Mouse (Mus musculus) CH12.LX (cell line): ENCODE measurements at regions not wholly inside any gene's neighbourhood (a gene's known extent, or its start where the extent isn't known, plus 50 kb on each side); places are given as distances from the start of the nearest gene placed in this dataset.

Source experiments
- DNase-seq: peaks from one replicate; pipeline ENCODE4 v3.0.0-alpha.2; 2013; ENCODE audit errors: extremely low read depth
- H3K27ac ChIP-seq: 2 replicates; pipeline ENCODE4 v1.5.1; 2012; ENCODE audit warnings: low read depth, mild to moderate bottlenecking, control low read depth, moderate library complexity; ENCODE audit not compliant: insufficient read depth
- H3K27me3 ChIP-seq: replicated peaks from 2 replicates; pipeline ENCODE3; 2012; ENCODE audit warnings: inconsistent platforms
- H3K36me3 ChIP-seq, 2 experiments: replicated peaks in 1 of 2; 2 replicates each; pipeline versions ENCODE3 to v1.6.1; 2012; ENCODE audit warnings: inconsistent platforms in 1 of 2, low read length in 1 of 2, mild to moderate bottlenecking in 1 of 2, mixed read lengths in 1 of 2, moderate library complexity in 1 of 2; ENCODE audit not compliant: control insufficient read depth in 1 of 2, insufficient read depth in 1 of 2
- H3K4me1 ChIP-seq, 2 experiments: 2 replicates each; pipeline ENCODE4 v1.6.1; 2012; ENCODE audit warnings: inconsistent platforms in 1 of 2, moderate library complexity in 1 of 2; ENCODE audit not compliant: insufficient read depth in 2 of 2, control insufficient read depth in 1 of 2
- H3K4me2 ChIP-seq: 2 replicates; pipeline ENCODE4 v1.6.1; 2012; ENCODE audit warnings: low read depth, mild to moderate bottlenecking, control low read depth; ENCODE audit not compliant: poor library complexity, insufficient read depth, severe bottlenecking
- H3K4me3 ChIP-seq, 3 experiments: fragments of 150-350 bp in 1 of 3; sonication (generic) in 1 of 3; replicated peaks in 1 of 3; 2 replicates each; pipeline versions ENCODE3 to v1.5.1; 2011 to 2012; ENCODE audit warnings: low read depth in 2 of 3, low read length in 2 of 3, mild to moderate bottlenecking in 2 of 3, moderate library complexity in 2 of 3, control low read depth in 1 of 3, improper control_type of control experiment in 1 of 3, inconsistent platforms in 1 of 3, mixed read lengths in 1 of 3; ENCODE audit not compliant: poor library complexity in 1 of 3
- H3K79me2 ChIP-seq: replicated peaks from 2 replicates; pipeline ENCODE4 v1.6.1; 2012; ENCODE audit warnings: mild to moderate bottlenecking, moderate library complexity; ENCODE audit not compliant: control insufficient read depth, poor library complexity, insufficient read depth, severe bottlenecking; ENCODE audit errors: extremely low read depth
- H3K9ac ChIP-seq: 2 replicates; pipeline ENCODE4 v1.6.1; 2012; ENCODE audit warnings: low read depth, mild to moderate bottlenecking, control low read depth, moderate library complexity; ENCODE audit not compliant: insufficient read depth
- H3K9me3 ChIP-seq: replicated peaks from 2 replicates; pipeline ENCODE3; 2012; ENCODE audit warnings: low read length, inconsistent platforms, mixed read lengths
- CTCF ChIP-seq, 2 experiments: IDR thresholded peaks in 1 of 2; conservative IDR thresholded peaks in 1 of 2; 2 replicates each; pipeline ENCODE4 v1.5.1; 2011 to 2012; ENCODE audit warnings: low read depth in 2 of 2, low read length in 2 of 2, improper control_type of control experiment in 1 of 2, inconsistent platforms in 1 of 2, mild to moderate bottlenecking in 1 of 2, moderate library complexity in 1 of 2
- ELF1 ChIP-seq: IDR thresholded peaks from 2 replicates; pipeline ENCODE4 v1.6.1; 2014; ENCODE audit warnings: low read depth, mild to moderate bottlenecking, inconsistent platforms, low read length, improper control_type of control experiment
- ETS1 ChIP-seq: conservative IDR thresholded peaks from 2 replicates; pipeline ENCODE4 v1.6.1; 2012; ENCODE audit warnings: low read depth, mild to moderate bottlenecking, inconsistent platforms, low read length, improper control_type of control experiment, moderate library complexity
- GABPA ChIP-seq: IDR thresholded peaks from 2 replicates; pipeline ENCODE4 v1.6.1; 2012; ENCODE audit warnings: low read depth, low read length, improper control_type of control experiment, inconsistent platforms; ENCODE audit not compliant: insufficient replicate concordance
- HCFC1 ChIP-seq: IDR thresholded peaks from 2 replicates; pipeline ENCODE4 v1.6.1; 2012; ENCODE audit warnings: low read depth, mild to moderate bottlenecking, inconsistent platforms, low read length, improper control_type of control experiment
- JUND ChIP-seq: conservative IDR thresholded peaks from 2 replicates; pipeline ENCODE4 v1.6.1; 2011; ENCODE audit warnings: low read depth, low read length, improper control_type of control experiment
- KAT2A ChIP-seq: IDR thresholded peaks from 2 replicates; pipeline ENCODE4 v1.6.1; 2012; ENCODE audit warnings: low read length, improper control_type of control experiment, inconsistent platforms; ENCODE audit not compliant: insufficient replicate concordance
- MAZ ChIP-seq: IDR thresholded peaks from 2 replicates; pipeline ENCODE4 v1.6.1; 2012; ENCODE audit warnings: low read depth, mild to moderate bottlenecking, inconsistent platforms, low read length, improper control_type of control experiment, moderate library complexity
- MEF2A ChIP-seq: IDR thresholded peaks from 2 replicates; pipeline ENCODE4 v1.6.1; 2014; ENCODE audit warnings: low read depth, mild to moderate bottlenecking, inconsistent platforms, low read length, improper control_type of control experiment, borderline replicate concordance
- MXI1 ChIP-seq: IDR thresholded peaks from 2 replicates; pipeline ENCODE4 v1.6.1; 2011; ENCODE audit warnings: mild to moderate bottlenecking, low read depth, low read length, improper control_type of control experiment
- MYC ChIP-seq: IDR thresholded peaks from 2 replicates; pipeline ENCODE4 v1.6.1; 2011; ENCODE audit warnings: low read depth, mild to moderate bottlenecking, improper control_type of control experiment, low read length
- POLR2A ChIP-seq: IDR thresholded peaks from 2 replicates; pipeline ENCODE4 v1.6.1; 2011; ENCODE audit warnings: low read depth, mild to moderate bottlenecking, improper control_type of control experiment, low read length
- POLR2AphosphoS2 ChIP-seq: IDR thresholded peaks from 2 replicates; pipeline ENCODE4 v1.6.1; 2011; ENCODE audit warnings: low read depth, low read length, improper control_type of control experiment
- RAD21 ChIP-seq: IDR thresholded peaks from 2 replicates; pipeline ENCODE4 v1.6.1; 2011; ENCODE audit warnings: low read depth, mild to moderate bottlenecking, low read length, improper control_type of control experiment, moderate library complexity
- RCOR1 ChIP-seq: conservative IDR thresholded peaks from 2 replicates; pipeline ENCODE4 v1.6.1; 2012; ENCODE audit warnings: low read depth, mild to moderate bottlenecking, inconsistent platforms, low read length, improper control_type of control experiment
- SIN3A ChIP-seq: IDR thresholded peaks from 2 replicates; pipeline ENCODE4 v1.6.1; 2012; ENCODE audit warnings: low read length, improper control_type of control experiment, inconsistent platforms
- TBP ChIP-seq: conservative IDR thresholded peaks from 2 replicates; pipeline ENCODE4 v1.6.1; 2011; ENCODE audit warnings: low read depth, low read length, improper control_type of control experiment
- TCF12 ChIP-seq: IDR thresholded peaks from 2 replicates; pipeline ENCODE4 v1.6.1; 2014; ENCODE audit warnings: low read depth, mild to moderate bottlenecking, inconsistent platforms, low read length, improper control_type of control experiment
- ZC3H11A ChIP-seq: IDR thresholded peaks from 2 replicates; pipeline ENCODE4 v1.6.1; 2012; ENCODE audit warnings: low read depth, mild to moderate bottlenecking, inconsistent platforms, low read length, improper control_type of control experiment
- ZMIZ1 ChIP-seq: IDR thresholded peaks from 2 replicates; pipeline ENCODE4 v1.6.1; 2012; ENCODE audit warnings: low read depth, mild to moderate bottlenecking, inconsistent platforms, low read length, improper control_type of control experiment
- dilution Hi-C: fragments of 300-500 bp; cut with MboI; formaldehyde crosslinking; loops from 2 replicates; pipeline ENCODE4 v1.14.3; 2020; ENCODE audit warnings: low sequenced_read_pairs; ENCODE audit not compliant: extremely low pct_unique_long_range_greater_than_20kb, extremely low pct_ligation_motif_present
- in situ Hi-C: fragments of 300-500 bp; cut with MboI; formaldehyde crosslinking; loops from 3 replicates; pipeline ENCODE4 v1.14.3; 2019; ENCODE audit warnings: low sequenced_read_pairs, low pct_ligation_motif_present, low pct_unique_long_range_greater_than_20kb, mixed read lengths

DNA sequence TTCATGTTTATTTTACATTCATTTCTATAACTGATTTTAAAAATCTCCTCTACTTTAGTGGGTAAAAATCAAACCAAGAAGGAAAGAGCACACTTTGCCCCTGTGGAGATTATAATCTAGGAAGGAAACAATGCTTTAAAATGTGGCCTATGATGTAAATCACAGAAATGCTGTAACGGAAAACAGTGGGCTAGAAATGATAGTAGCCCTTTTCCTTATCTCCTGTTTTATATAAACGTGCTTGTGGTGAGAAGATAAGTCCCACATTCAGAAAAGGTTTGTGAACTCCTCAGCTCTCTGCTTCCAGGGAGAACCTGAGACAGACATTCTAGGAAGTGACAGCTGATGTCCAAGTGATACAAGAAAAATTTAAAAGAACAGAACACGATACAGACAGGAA, 159.3 kb upstream of the Sesn3 start:
- in situ Hi-C loops = no loop called here
- DNase-seq = no peak

DNA sequence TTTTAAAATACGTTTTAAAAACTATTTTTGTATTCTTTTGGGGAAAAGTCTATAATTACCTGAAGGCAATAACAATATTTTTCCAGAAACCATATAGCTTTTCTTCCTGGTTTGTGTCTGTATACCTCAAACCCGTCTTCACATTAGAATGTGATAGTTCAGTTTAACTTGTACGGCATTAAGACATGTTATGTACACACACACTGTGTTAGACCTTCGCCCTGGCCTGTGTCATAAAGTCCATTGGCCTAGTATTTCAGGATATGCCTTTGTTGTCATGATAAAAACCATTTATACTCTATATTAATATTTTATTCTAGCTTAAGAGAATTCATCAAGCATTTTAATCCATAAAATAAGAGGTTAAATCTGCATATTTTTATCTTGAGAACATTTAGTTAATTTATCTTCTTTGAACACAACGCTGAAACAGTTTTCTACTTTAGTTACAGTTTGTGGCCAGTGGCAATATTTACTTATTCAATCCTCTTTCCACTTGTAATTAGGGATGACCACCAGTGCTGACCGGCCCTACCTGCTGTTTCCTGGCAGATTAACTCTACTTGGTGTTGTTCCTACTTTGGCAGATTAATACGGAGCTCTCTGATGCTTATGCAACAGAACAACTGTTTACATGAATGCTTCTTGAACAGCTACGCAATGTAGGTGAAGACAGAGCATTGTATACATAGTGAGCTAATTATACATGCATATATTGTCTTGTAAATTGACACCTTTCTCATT, 158.6 kb upstream of the Sesn3 start:
- dilution Hi-C loops = no loop called here
- no peaks in the 10 kb centered on the region for H3K79me2 ChIP-seq

More for the DNA sequence above, 159.3 kb upstream of the Sesn3 start:
- TF ChIP-seq MAZ (no peak), CTCF (conservative IDR thresholded peaks at IDR 0.05 in 1 of 2, IDR thresholded peaks at IDR 0.05 in 1 of 2; ENCODE audit: low read depth in 2 of 2, low read length in 2 of 2) (no peak), RCOR1 (no peak), TCF12 (no peak), MYC (no peak), POLR2A (no peak), SIN3A (no peak), GABPA (no peak), RAD21 (no peak), KAT2A (no peak)
- TF ChIP-seq, all 38 proteins: peak for 0
- H3K9me3 ChIP-seq = no peaks in the 10 kb centered on the region
- H3K27me3 ChIP-seq = no peaks in the 10 kb centered on the region
- H3K36me3 ChIP-seq = no peaks in the 10 kb centered on the region
- no peaks in the 10 kb centered on the region for H3K79me2 ChIP-seq
- no peak overlapping the region for H3K4me2 ChIP-seq
- no peak overlapping the region for H3K9ac ChIP-seq
- dilution Hi-C loops = no loop called here
- H3K4me3 ChIP-seq = no peak overlapping the region
- peaks cover 3 to 4% of the 10 kb centered on the region in 2 experiments; a peak in 1 of 4 replicates for H3K4me1 ChIP-seq
- H3K27ac ChIP-seq = no peak overlapping the region

More for the DNA sequence above, 158.6 kb upstream of the Sesn3 start:
- peaks cover 3 to 4% of the 10 kb centered on the region in 2 experiments; a peak in 1 of 4 replicates for H3K4me1 ChIP-seq
- peaks cover under 1% of the 10 kb centered on the region for H3K9me3 ChIP-seq
- no peak for DNase-seq
- no peaks in the 10 kb centered on the region for H3K36me3 ChIP-seq
- no peak overlapping the region for H3K27ac ChIP-seq
- no peak overlapping the region for H3K9ac ChIP-seq
- no peak for TF ChIP-seq ETS1
- no peak for TF ChIP-seq JUND
- no peak for TF ChIP-seq POLR2AphosphoS2
- TF ChIP-seq GABPA = no peak
- no peak for TF ChIP-seq HCFC1
- no peak for TF ChIP-seq ZMIZ1
- TF ChIP-seq MYC = no peak
- TF ChIP-seq ZC3H11A = no peak
- no peak for TF ChIP-seq KAT2A
- TF ChIP-seq MXI1 = no peak
- TF ChIP-seq RAD21 = no peak
- no peak for TF ChIP-seq ELF1
- TF ChIP-seq MAZ = no peak
- no peak for TF ChIP-seq MEF2A
- TF ChIP-seq TBP = no peak
- in situ Hi-C loops = no loop called here
- H3K4me3 ChIP-seq = no peak overlapping the region
- H3K4me2 ChIP-seq = no peak overlapping the region
- H3K27me3 ChIP-seq = no peaks in the 10 kb centered on the region
